Mouse (Mus musculus): ENCODE results near the gene Coa6. TPM values are rescaled to one million over a fixed set of nuclear protein-coding genes. Genes with fewer than 3 reads are reported as not detected.
A peak's percentile ranks its signal among the peaks of the same experiment; 100 is the strongest.

Coa6 gene
- total RNA-seq, 2 experiments from 2014 or later, result 25.3 to 28.3 TPM

DNA sequence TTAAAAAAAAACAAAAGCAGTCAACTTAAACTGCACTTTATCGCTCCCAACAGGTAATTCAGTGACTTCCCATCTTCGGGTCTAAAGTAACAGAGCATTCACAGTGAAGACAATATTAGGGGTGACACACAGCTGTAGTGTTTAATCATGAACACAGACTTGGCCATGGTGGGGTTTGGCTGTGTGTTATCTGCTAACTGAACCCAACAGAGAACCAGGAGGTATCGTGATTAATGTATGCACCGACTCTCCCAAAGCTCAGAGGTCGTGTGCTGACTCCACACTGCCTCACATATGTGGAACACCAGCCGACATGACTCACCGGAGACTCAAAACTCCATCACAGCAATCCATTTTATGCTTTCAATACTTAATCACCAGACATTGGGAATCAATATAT, 39.4 kb downstream of the Coa6 start:
- no peak for DNase-seq (ENCODE audit: extremely low spot score in 1 of 2, low spot score in 1 of 2)

DNA sequence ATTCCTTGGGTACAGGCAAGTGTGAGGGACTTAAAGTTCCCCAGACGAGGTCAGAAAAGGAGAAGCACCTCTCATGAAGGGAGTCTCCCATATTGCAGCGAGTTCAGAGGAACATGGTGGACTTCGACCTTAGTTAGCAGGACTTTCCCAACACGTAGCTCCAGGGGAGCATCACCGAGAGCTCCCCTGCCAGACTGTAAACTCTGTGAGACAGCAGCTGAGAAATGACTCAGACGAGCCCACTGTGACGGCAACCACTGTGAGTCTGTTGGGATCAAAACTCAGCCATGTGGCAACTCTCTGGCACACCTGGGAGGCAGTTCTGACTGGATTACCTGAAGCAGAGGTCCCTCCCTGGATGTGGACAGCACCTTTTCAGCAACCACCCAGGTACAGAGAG, 41.8 kb downstream of the Coa6 start:
- no peak for DNase-seq (ENCODE audit: extremely low spot score in 1 of 2, low spot score in 1 of 2)

DNA sequence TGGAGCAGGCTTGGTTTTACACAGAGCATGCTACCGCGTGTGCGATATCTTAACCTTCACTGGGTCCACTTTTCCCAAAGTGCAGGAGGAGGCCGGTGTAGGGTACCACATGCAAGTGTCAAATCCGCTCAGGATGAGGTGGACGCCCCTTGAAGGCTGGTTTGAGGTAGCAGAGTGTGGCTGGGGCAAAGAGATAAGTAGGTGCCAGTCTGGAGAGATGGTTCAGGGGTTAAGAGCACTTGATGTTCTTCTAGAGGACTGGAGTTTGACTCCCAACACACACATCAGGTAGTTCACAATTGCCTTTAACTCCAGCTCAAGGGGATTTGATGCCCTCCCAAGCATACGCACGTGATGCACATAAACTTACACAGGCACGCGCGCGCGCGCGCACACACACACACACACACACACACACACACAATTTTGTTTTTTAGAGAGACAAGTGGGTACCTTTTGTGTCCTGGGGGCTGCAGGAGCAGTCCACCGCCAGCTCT, 51.5 kb downstream of the Coa6 start:
- DNase-seq (ENCODE audit: extremely low spot score in 1 of 2, low spot score in 1 of 2), result no peak

DNA sequence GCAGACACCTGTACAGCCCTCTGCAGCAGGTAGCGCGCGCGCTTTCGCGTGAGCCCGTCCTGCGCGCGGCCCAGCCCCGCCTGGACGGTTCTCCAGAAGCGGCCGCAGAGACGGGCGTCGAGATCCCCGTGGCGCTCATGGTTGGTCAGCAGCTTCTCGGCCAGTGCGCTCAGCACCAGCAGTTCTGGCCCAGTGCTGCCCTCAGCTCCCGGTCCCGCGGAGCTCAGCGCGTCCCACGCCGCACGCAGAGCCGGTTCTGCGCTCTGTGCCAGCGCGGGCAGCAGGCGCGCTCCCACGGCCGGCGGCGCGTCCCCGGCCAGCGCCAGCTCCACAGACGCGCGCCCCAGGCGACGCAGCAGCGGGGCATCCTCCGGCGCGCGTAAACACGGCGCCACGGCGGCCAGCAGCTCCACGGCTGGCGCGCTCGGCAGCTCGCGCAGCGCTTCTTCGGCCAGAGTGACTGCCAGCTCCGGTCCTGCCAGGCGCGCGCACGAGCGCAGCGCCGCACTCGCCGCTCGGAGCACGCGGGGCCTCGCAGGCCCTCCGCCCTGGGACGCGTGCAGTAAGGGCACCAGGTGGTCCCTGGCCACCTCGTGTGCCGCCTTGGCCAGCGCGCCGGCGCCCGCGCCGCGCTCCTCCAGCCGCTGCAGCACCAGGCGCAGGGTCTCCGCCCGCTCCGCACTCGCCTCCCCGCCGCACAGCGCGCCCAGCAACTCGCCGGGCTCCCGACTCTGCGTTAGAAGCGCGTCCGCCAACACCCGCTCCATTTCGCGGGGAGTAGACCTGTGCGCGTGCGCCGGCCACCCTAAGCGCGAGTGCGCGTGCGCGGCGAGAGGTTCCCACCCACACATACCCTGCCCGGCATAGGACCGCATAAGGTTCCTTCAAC, 52.2 kb downstream of the Coa6 start, which contains the start of gene Tarbp1:
Gene Tarbp1 (minus strand): TSS at position 767 of the 889 bp plus-strand sequence.
- peak; percentile 85 to 89 for DNase-seq (ENCODE audit: extremely low spot score in 1 of 2, low spot score in 1 of 2)

Other genes with a start within 250 kb of the Coa6 start
- 10 to 100 TPM; 35.2 to 40.7 TPM for gene Slc35f3, start 124.0 kb upstream of the Coa6 start, total RNA-seq (2021)
- gene Tarbp1, start 52.5 kb downstream of the Coa6 start, total RNA-seq (2021), result 1 to 10 TPM; 3.5 to 4.1 TPM
- 10 to 100 TPM; 55.4 to 59.0 TPM for gene Irf2bp2, start 171.5 kb downstream of the Coa6 start, total RNA-seq (2021)

Data from layer of hippocampus, postnatal 25 days (tissue).